Mouse (Mus musculus) stomach, postnatal 0 days (tissue): Measurements from ENCODE around the gene Hemk1. TPM values are rescaled to one million over a fixed set of nuclear protein-coding genes. Genes with fewer than 3 reads are reported as not detected.

Experiments used
- ATAC-seq: fragments of 200-750 bp; cut with Nextera tagmentation; 2 replicates; pipeline ENCODE4 v1.8.0; 2017; ENCODE audit not compliant: low FRiP score, low TSS enrichment
- DNase-seq: peaks from one replicate; pipeline ENCODE4 v3.0.0-alpha.2; 2016; ENCODE audit warnings: low spot score
- H3K27ac ChIP-seq: fragments of 300-500 bp; sonication (generic); replicated peaks from 2 replicates; pipeline ENCODE4 v1.5.1; 2014; ENCODE audit warnings: mild to moderate bottlenecking, control low read depth
- H3K27me3 ChIP-seq: fragments of 300-500 bp; sonication (generic); 2 replicates; pipeline ENCODE4 v1.6.1; 2014; ENCODE audit warnings: low read length; ENCODE audit not compliant: control insufficient read depth, insufficient read depth
- H3K36me3 ChIP-seq: fragments of 300-500 bp; sonication (generic); 2 replicates; pipeline ENCODE4 v1.6.1; 2014; ENCODE audit warnings: low read length, mixed read lengths; ENCODE audit not compliant: control insufficient read depth, insufficient read depth
- H3K4me1 ChIP-seq: fragments of 300-500 bp; sonication (generic); replicated peaks from 2 replicates; pipeline ENCODE4 v1.6.1; 2014; ENCODE audit warnings: antibody characterized with exemption; ENCODE audit not compliant: control insufficient read depth, insufficient read depth
- H3K4me2 ChIP-seq: fragments of 300-500 bp; sonication (generic); replicated peaks from 2 replicates; pipeline ENCODE4 v1.6.1; 2014; ENCODE audit warnings: low read depth, mild to moderate bottlenecking, control low read depth, moderate library complexity
- H3K4me3 ChIP-seq: fragments of 300-500 bp; sonication (generic); 2 replicates; pipeline ENCODE4 v1.5.1; 2014; ENCODE audit warnings: low read depth, low read length, control low read depth
- H3K9ac ChIP-seq: fragments of 300-500 bp; sonication (generic); 2 replicates; pipeline ENCODE4 v1.6.1; 2014; ENCODE audit warnings: mild to moderate bottlenecking, low read length, control low read depth, mixed read lengths
- H3K9me3 ChIP-seq: fragments of 300-500 bp; sonication (generic); 2 replicates; pipeline ENCODE4 v1.6.1; 2016; ENCODE audit warnings: low read length; ENCODE audit not compliant: control insufficient read depth
- CTCF ChIP-seq: IDR thresholded peaks from 2 replicates; pipeline ENCODE4 v1.5.1; 2016; ENCODE audit warnings: antibody characterized with exemption, low read depth, mild to moderate bottlenecking, moderate library complexity
- EP300 ChIP-seq: optimal IDR thresholded peaks from 2 replicates; pipeline ENCODE3; 2016; ENCODE audit warnings: antibody characterized with exemption
- WGBS: fragments of 180-500 bp; shearing (Covaris S2); extraction: QIAGEN DNeasy Blood & Tissue Kit; methylation state at CpG from one replicate; pipeline ENCODE4 v1.1.7; 2014; 5-methylcytosine and 5-hydroxymethylcytosine counted together
- polyA plus RNA-seq: library from polyadenylated mRNA; unstranded; fragments of >200 nt; fragmentation: Nextera tagmentation; extraction: Ambion mirVana; gene quantifications from 2 replicates; pipeline ENCODE4 v1.2.1, GENCODE M21; 2015

Gene Hemk1
- polyA plus RNA-seq, 1 experiment from 2014 or later = 6.7 TPM

DNA sequence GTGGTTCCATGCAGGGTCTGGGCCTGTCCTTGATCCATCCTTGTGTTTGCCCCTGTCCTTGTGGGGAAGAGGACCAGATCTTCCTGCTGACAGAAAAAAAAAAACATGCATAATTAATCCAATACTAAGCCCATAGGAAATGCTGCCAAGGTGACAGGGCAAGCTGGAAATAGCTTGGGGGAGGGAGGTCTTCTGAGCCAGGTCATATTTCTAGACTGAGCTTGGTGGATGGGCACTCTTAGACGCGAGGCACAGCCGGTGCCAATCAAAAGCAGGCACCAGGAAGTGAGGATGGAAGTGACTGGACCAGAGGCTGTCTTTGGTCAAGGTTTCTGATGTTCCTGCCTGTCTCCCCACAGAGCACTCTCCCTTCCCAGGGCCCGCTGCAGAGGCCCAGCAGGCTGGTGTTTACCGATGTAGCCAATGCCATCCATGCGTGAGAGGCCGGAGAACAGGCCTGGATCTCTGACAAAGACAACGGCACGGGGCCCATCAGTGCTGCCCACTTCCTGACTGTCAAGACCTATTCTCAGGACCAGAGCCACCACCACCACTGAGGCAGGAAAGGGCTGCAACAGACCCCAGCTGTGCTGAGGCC is 9.5 kb upstream of the Hemk1 start:
- H3K27me3 ChIP-seq = no peaks in the 10 kb centered on the region
- H3K9me3 ChIP-seq = no peaks in the 10 kb centered on the region
- no peak for ATAC-seq
- H3K36me3 ChIP-seq = no peaks in the 10 kb centered on the region
- no peak overlapping the region for H3K9ac ChIP-seq
- 59% methylated on average over 9 of the region's 9 CpGs for WGBS
- no peak overlapping the region for H3K27ac ChIP-seq
- no peak for DNase-seq
- no peaks in the 10 kb centered on the region for H3K4me1 ChIP-seq
- no peak overlapping the region for H3K4me2 ChIP-seq
- TF ChIP-seq EP300 = no peak
- no peak for TF ChIP-seq CTCF
- no peak overlapping the region for H3K4me3 ChIP-seq

DNA sequence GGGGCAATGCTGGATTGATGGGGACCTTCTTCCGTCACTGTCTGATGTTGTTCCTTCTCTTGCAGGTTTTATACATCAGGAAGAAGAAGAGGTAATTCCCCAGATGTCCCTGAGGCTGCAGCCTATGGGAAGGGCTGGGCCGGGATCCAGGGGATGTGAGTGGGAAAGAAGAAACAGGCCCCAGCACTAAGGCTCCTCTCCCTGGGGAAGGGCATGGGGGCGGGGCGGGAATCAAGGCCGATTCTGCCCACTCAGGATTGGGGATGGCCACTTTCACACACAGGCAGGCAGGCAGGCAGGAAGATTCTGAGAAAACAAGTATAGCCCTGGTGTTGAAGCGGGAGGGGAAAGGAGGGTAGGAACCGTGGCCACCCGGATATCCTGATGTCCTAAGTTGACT is 7.9 kb upstream of the Hemk1 start:
- H3K9ac ChIP-seq = no peak overlapping the region
- no peaks in the 10 kb centered on the region for H3K9me3 ChIP-seq
- no peaks in the 10 kb centered on the region for H3K4me1 ChIP-seq
- no peak overlapping the region for H3K4me2 ChIP-seq
- DNase-seq (no peak), ATAC-seq (no peak)
- H3K27me3 ChIP-seq = no peaks in the 10 kb centered on the region
- H3K27ac ChIP-seq = no peak overlapping the region
- WGBS = 82% methylated on average over 8 of the region's 8 CpGs
- TF ChIP-seq CTCF (no peak), EP300 (no peak)
- no peaks in the 10 kb centered on the region for H3K36me3 ChIP-seq
- no peak overlapping the region for H3K4me3 ChIP-seq

DNA sequence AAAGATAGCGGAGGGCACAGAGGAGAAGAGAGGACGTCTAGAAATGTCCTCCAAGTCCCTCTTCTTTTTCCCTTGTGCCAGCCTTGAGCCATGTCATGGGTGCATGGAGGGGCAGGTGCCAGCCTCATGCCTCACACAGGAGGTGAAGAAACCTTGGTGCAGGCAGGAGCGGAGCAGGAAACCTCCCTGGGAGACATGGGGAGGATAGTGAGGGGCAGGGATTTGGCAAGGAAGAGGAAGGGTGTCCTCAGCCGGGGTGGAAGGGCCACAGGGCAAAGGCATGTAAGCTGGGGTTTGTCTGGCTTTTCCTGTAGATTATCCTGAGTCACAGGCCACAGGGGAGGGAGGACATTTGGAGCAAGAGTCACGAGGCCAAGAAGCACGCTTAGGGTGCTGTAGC is 5.9 kb upstream of the Hemk1 start:
- no peak for DNase-seq
- TF ChIP-seq EP300 (no peak), CTCF (no peak)
- no peaks in the 10 kb centered on the region for H3K4me1 ChIP-seq
- ATAC-seq = no peak
- no peak overlapping the region for H3K9ac ChIP-seq
- H3K4me3 ChIP-seq = no peak overlapping the region
- H3K27ac ChIP-seq = no peak overlapping the region
- H3K27me3 ChIP-seq = no peaks in the 10 kb centered on the region
- WGBS = 64% methylated on average over 6 of the region's 6 CpGs
- no peak overlapping the region for H3K4me2 ChIP-seq
- no peaks in the 10 kb centered on the region for H3K9me3 ChIP-seq
- H3K36me3 ChIP-seq = no peaks in the 10 kb centered on the region

DNA sequence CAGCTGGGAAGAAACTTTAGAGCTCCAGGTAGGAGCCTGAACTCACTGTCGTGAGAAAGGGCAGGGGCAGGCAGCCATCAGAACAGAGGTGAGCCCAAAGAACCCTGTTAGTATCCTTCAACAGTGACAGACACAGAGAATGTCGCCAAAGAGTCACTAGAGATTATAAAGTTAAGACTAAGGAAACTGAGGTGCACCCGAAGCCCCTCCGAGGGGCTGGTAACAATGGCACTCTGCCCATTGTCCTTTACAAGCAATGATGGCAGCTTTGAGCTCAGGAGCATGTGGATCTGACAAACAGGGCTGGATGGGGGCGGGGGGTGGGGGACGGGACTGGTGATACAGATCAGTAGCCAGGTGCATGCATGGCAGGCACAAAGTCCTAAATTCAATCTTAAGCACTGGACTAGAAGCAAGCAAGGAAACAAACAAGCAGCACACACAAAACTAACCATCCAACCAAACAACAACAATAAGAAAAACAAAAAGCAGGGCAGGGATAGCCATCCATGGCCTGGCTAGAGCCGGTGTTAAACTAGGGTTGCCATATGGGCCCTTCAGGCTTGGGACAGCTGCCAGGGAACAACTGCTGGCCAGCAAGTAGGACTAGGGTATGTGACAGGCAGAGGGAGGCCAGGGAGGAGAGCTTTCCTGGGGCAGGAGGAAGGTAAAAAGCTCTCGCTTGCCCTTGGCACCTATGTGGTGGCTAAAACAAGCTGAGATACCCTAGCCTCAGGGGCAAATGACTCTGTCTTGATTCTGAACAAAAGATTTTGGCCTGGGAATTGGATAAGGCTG is 5.2 kb upstream of the Hemk1 start:
- no peak for DNase-seq
- Histone ChIP-seq H3K4me3 (no peak overlapping the region), H3K9ac (no peak overlapping the region), H3K27ac (no peak overlapping the region), H3K36me3 (no peaks in the 10 kb centered on the region), H3K4me1 (0 out of 2 replicates have a peak, but pooled peaks cover 2% of the 10 kb centered on the region), H3K9me3 (no peaks in the 10 kb centered on the region), H3K4me2 (no peak overlapping the region), H3K27me3 (no peaks in the 10 kb centered on the region)
- 64% methylated on average over 8 of the region's 8 CpGs for WGBS
- TF ChIP-seq CTCF (no peak), EP300 (no peak)
- no peak for ATAC-seq

DNA sequence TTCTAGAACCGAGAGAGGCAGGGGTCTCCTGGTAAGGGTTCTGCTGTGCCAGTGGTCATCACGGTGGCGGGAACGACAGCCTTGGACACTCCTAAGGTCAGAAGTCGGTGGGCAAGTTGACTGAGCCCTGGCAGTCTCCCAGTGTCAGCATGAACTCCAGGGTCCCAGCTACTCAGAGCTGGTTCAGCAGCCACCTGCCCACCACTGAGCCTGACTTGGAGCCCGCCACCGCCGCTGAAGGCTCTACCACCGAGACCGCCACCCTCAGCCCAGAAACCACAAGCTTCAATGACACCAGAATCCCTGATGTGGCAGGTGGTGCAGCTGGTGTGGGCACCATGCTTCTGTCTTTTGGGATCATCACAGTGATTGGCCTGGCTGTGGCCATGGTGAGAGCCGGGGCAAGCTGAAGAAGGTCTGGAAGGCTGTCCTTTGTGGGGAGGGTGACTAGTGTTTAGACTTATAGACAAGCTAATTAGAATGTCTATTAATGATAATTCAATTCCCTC is 4.1 kb upstream of the Hemk1 start:
- WGBS = 90% methylated on average over 11 of the region's 11 CpGs
- Histone ChIP-seq H3K27me3 (no peaks in the 10 kb centered on the region), H3K36me3 (no peaks in the 10 kb centered on the region), H3K4me1 (0 out of 2 replicates have a peak, but pooled peaks cover 2% of the 10 kb centered on the region), H3K27ac (no peak overlapping the region), H3K4me2 (no peak overlapping the region), H3K9ac (no peak overlapping the region), H3K9me3 (no peaks in the 10 kb centered on the region), H3K4me3 (no peak overlapping the region)
- ATAC-seq (no peak), DNase-seq (no peak)
- TF ChIP-seq EP300 (no peak), CTCF (no peak)
